Mouse (Mus musculus) bone marrow macrophage, adult 2 months (primary cell): ENCODE results near the gene Arel1. TPM values are rescaled to one million over a fixed set of nuclear protein-coding genes. Genes with fewer than 3 reads are reported as not detected.

Experiments used
- H3K27ac ChIP-seq: 2 replicates; pipeline ENCODE4 v1.5.1; 2012; ENCODE audit warnings: low read depth, low read length; ENCODE audit not compliant: insufficient read depth
- H3K4me1 ChIP-seq: 2 replicates; pipeline ENCODE4 v1.6.1; 2012; ENCODE audit warnings: low read length; ENCODE audit not compliant: control insufficient read depth, insufficient read depth
- H3K4me3 ChIP-seq: 2 replicates; pipeline ENCODE4 v1.5.1; 2012; ENCODE audit warnings: mild to moderate bottlenecking, low read length, moderate library complexity; ENCODE audit not compliant: insufficient read depth
- CTCF ChIP-seq: IDR thresholded peaks from 2 replicates; pipeline ENCODE4 v1.5.1; 2012; ENCODE audit warnings: low read depth, mild to moderate bottlenecking, low read length, moderate library complexity
- POLR2A ChIP-seq: IDR thresholded peaks from 2 replicates; pipeline ENCODE4 v1.6.1; 2012; ENCODE audit warnings: mild to moderate bottlenecking, low read depth, low read length, borderline replicate concordance
- polyA plus RNA-seq: library from polyadenylated mRNA; stranded (reverse); fragments of >200 nt; gene quantifications from 2 replicates; pipeline ENCODE4 v1.2.4, GENCODE M21; 2012; ENCODE audit not compliant: missing spikeins, insufficient read depth, insufficient read length

Gene Arel1
- polyA plus RNA-seq, 1 experiment, result 25.3 TPM

DNA sequence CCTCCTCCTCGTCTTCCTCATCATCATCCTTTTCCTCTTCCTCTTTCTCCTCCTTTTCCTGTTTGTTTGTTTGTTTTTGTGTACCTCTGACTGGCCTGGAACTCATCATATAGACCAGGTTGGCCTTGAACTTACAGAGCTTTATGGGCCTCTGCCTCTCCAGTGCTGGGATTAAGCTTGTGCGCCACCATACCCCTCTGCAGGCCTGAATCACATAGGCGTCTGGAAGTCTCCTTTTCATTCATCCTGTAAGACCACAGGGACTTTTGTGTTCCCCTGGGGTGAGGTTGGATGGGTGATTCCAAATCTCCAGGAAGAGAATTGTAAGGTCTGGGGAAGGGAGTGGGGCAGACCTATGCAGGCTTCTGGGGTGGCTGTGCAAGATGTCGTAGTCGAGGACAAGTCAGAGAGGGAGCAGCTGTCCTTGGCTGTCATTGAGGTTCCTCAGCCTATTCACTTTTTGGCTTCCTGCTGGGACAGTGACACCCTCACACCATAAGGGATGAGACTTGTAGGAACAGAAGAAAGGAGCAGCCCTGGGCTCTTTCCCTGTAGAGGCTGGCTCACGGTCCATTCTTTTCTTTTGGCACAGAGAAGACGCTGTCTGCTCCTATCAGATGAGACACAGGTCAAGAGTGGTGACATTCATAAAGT, 86.2 kb downstream of the Arel1 start:
- TF ChIP-seq CTCF (no peak), POLR2A (no peak)
- Histone ChIP-seq H3K27ac (no peak overlapping the region), H3K4me3 (no peak overlapping the region), H3K4me1 (no peaks in the 10 kb centered on the region)

DNA sequence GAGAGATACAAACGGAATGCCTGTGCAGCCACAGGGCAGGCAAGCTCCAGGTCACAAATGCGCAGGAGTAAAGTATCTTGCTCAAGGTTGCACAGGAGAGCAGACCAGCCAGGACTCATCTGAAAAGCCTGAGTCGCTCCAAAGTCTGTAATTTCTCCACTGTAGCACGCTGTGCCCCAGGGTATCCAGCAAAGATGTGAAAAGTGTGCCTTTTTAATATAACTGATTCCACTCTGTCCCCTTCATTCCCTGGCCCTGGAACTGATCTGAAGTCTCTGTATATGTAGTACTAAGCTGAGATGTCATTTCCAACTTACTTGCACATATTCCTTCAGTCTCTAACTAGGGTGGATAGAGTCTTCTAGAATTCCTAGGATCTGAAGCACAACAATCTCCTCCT, 87.9 kb downstream of the Arel1 start:
- TF ChIP-seq CTCF (no peak), POLR2A (no peak)
- H3K27ac ChIP-seq, result no peak overlapping the region
- no peaks in the 10 kb centered on the region for H3K4me1 ChIP-seq
- no peak overlapping the region for H3K4me3 ChIP-seq

DNA sequence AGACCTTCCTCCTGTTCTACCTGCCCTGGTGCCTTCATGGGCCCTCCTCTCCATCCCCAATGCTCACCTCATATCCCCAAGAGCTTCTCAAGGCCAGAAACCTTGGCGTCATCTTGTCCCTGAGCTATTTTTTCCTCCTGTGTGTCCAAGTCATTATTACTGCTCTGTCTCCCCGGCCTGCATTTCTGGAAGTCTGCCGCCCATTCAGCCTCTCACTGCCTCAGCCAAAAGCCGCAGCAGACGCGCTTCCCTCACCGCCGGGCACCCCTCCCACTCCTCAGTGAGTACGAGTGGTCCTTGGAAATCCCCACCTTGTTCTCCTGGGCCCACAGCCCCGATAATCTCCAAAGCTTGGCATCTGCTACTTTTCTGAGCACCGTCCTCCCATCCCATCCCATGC, 90.6 kb downstream of the Arel1 start:
- no peak overlapping the region for H3K27ac ChIP-seq
- no peak overlapping the region for H3K4me3 ChIP-seq
- peaks cover 4% of the 10 kb centered on the region for H3K4me1 ChIP-seq
- TF ChIP-seq CTCF (no peak), POLR2A (no peak)

DNA sequence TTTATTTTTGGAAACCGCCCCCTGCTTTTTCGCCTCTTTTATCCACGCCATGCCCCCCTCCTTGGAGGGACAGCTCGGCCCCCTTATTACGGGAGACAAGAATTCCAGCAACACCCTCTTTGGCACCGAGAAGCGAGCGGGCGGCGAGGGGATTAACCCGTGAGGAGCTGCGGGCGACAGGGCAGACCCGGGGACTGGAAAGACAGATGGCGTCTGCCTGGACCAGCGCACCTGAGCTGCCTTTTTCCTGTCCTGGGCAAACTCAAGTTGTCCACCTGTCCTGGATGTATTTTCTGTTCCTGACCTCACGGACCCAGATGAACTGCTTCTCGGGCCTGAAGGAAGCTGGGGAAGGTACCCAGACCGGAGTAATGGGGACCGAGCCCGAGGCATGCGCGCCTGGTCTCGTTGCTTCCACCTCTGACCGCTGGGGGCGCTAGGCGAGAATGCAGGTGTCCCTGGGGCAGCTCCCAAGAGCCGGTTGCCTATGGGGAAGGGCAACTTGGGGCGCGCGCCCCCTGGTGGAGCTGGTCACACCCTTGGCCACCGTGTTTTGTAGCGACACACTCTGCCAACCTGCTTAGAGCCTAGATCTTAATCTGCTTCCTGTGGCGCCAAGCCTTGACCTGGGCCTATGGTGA, 94.1 kb downstream of the Arel1 start, which contains the start of gene Ltbp2:
Ltbp2 (minus strand) TSS at position 52 of the 641 bp plus-strand sequence.
- Histone ChIP-seq H3K4me3 (peak within 1 kb of the TSS; percentile 55), H3K27ac (no peak within 1 kb of the TSS), H3K4me1 (peaks cover 4% of the 10 kb centered on the region)
- peak; percentile 91 for TF ChIP-seq CTCF
- no peak for TF ChIP-seq POLR2A

DNA sequence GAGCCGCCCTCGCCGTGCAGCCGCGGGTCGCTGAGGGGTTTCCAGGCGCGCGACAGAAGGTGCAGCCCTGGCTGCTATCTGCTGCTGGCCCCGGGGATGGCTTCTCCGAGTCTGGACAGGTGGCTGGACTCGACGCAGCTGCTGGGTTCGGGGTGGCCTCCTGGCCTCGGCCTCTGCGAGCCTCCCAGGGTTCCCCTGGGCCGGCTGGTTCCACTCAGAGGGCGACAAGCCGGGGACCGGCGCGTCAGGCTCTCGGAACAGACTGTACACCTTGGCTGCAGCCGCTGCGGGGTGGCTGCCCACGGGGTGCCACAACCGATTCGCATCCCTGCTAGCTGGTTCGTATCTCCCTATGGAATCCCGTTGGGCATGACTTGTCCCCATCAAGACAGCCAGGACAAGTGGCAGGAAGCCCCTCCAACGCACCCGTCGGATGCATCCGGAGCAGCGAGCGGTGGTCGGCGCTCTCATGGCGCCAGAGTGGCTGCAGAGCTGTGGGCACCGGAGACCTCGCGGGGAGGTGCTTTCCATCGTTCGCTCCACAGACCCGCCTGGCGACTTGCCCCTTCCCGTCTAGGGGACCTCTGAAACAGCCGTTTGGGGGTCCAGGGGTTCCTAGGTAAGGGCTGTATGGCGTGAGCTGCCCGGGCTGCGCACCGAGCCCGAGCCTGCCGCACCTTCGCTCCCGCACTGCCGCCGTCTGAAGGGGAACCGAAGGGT, 94.8 kb downstream of the Arel1 start:
- H3K27ac ChIP-seq, result no peak overlapping the region
- H3K4me3 ChIP-seq, result peak overlapping the region; percentile 55
- peaks cover 4% of the 10 kb centered on the region for H3K4me1 ChIP-seq
- TF ChIP-seq CTCF (no peak), POLR2A (no peak)

DNA sequence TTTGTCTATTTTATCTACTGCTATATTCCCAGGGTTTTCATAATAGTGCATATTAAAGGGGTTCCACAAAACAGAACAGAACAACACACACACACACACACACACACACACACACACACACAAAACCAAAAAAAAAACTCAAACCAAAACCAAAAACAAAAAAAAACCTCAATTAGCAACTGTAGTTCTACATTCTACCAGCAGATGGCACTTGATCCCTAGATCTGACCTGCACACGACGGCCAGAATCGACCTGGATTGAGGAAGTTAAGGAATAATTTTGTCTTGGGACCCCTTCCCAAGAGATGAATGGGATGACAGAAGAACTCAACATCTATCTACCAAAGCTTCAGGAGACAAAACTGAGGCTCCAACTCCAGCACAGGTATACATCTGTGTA, 97.3 kb downstream of the Arel1 start:
- no peak overlapping the region for H3K4me3 ChIP-seq
- TF ChIP-seq CTCF, result no peak
- TF ChIP-seq POLR2A, result no peak
- peaks cover 6% of the 10 kb centered on the region for H3K4me1 ChIP-seq
- H3K27ac ChIP-seq, result no peak overlapping the region

DNA sequence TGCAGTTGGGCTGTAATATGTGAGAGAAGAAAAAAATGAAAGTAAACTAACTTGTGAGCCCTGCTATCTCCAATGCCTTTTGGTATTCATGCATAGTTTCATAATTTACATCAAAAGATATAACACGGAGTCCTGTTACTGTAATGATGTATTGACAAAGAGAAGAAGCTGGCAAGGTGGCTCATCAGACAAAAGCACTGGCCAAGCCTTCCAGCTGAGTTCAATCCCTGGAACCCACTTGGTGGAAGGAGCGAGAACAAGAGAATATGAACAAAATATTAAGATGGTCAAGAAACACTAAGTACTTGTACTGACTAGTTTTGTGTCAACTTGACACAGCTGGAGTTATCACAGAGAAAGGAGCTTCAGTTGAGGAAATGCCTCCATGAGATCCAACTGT, 98.4 kb downstream of the Arel1 start:
- TF ChIP-seq POLR2A (no peak), CTCF (no peak)
- Histone ChIP-seq H3K4me3 (no peak overlapping the region), H3K4me1 (peaks cover 6% of the 10 kb centered on the region), H3K27ac (no peak overlapping the region)

Other genes starting within 250 kb of the Arel1 start
- 677 and 718 TPM in 2 replicates for gene Npc2, start 197.7 kb downstream of the Arel1 start, polyA plus RNA-seq
- 44.8 and 47.1 TPM in 2 replicates for gene Isca2, start 197.6 kb downstream of the Arel1 start, polyA plus RNA-seq
- gene Ltbp2, start 94.4 kb downstream of the Arel1 start, polyA plus RNA-seq, result 1.1 TPM in 2 replicates
- gene Fcf1, start within 50 bp of the Arel1 start, polyA plus RNA-seq, result 82.2 and 89.0 TPM in 2 replicates
- gene Ylpm1, start 25.4 kb upstream of the Arel1 start, polyA plus RNA-seq, result 35.5 and 39.0 TPM in 2 replicates
- 1.4 and 3.1 TPM in 2 replicates for gene Prox2, start 139.9 kb upstream of the Arel1 start, polyA plus RNA-seq
- gene Dlst, start 139.9 kb upstream of the Arel1 start, polyA plus RNA-seq, result 86.0 and 92.0 TPM in 2 replicates
- gene Rps6kl1, start 180.4 kb upstream of the Arel1 start, polyA plus RNA-seq, result not detected in 2 replicates
- 2.2 TPM in 2 replicates for gene Pgf, start 206.9 kb upstream of the Arel1 start, polyA plus RNA-seq
- 34.3 and 45.1 TPM in 2 replicates for gene Eif2b2, start 248.6 kb upstream of the Arel1 start, polyA plus RNA-seq